Mouse (Mus musculus): Measurements from ENCODE around the gene Gm5269. TPM values are rescaled to one million over a fixed set of nuclear protein-coding genes. Genes with fewer than 3 reads are reported as not detected.

Gm5269 gene
- not detected in 2 replicates for total RNA-seq (2014; rRNA removed)
- polyA plus RNA-seq (2015; fragmentation: Nextera tagmentation; extraction: Ambion mirVana): not detected in 2 replicates

GRCm38 (mm10) chr1:45890173-45890572 is at the start of gene Gm5269:
Gene Gm5269 (minus strand): TSS chr1:45890273.
- Histone ChIP-seq H3K9ac (replicated peaks; ENCODE audit: low read length) (no peak within 1 kb of the TSS), H3K27ac (no peak within 1 kb of the TSS), H3K9me3 (ENCODE audit: low read length) (no peaks in the 10 kb centered on the region), H3K4me3 (ENCODE audit: low read length) (no peak within 1 kb of the TSS), H3K27me3 (ENCODE audit: insufficient read depth, low read length) (no peaks in the 10 kb centered on the region), H3K4me2 (ENCODE audit: low read depth, low read length) (no peak within 1 kb of the TSS), H3K4me1 (ENCODE audit: insufficient read depth, low read length) (no peaks in the 10 kb centered on the region), H3K36me3 (ENCODE audit: insufficient read depth, low read length) (no peaks in the 10 kb centered on the region)
- ATAC-seq: no peak
- TF ChIP-seq CTCF (IDR thresholded peaks at IDR 0.05; ENCODE audit: low read depth): no peak
- no peak for DNase-seq (ENCODE audit: low spot score)

- no peak overlapping the region for H3K27ac ChIP-seq
- H3K9ac ChIP-seq (replicated peaks; ENCODE audit: low read length): no peak overlapping the region
- H3K36me3 ChIP-seq (ENCODE audit: insufficient read depth, low read length): no peaks in the 10 kb centered on the region
- peak; percentile 38 for TF ChIP-seq CTCF (IDR thresholded peaks at IDR 0.05; ENCODE audit: low read depth)
- no peak overlapping the region for H3K4me3 ChIP-seq (ENCODE audit: low read length)
- peaks cover 3% of the 10 kb centered on the region; the same call in 1 of the 2 replicates for H3K27me3 ChIP-seq (ENCODE audit: insufficient read depth, low read length)
- ATAC-seq (no peak), DNase-seq (ENCODE audit: low spot score) (no peak)
- H3K4me2 ChIP-seq (ENCODE audit: low read depth, low read length): no peak overlapping the region
- no peaks in the 10 kb centered on the region for H3K9me3 ChIP-seq (ENCODE audit: low read length)
- no peaks in the 10 kb centered on the region for H3K4me1 ChIP-seq (ENCODE audit: insufficient read depth, low read length)
These were observed 41.1 kb upstream of the Gm5269 start for GRCm38 (mm10) chr1:45931127-45931526.

- Histone ChIP-seq H3K27ac (no peak overlapping the region), H3K36me3 (ENCODE audit: insufficient read depth, low read length) (no peaks in the 10 kb centered on the region), H3K9ac (replicated peaks; ENCODE audit: low read length) (no peak overlapping the region), H3K9me3 (ENCODE audit: low read length) (no peaks in the 10 kb centered on the region), H3K27me3 (ENCODE audit: insufficient read depth, low read length) (peaks cover 3% of the 10 kb centered on the region; the same call in 1 of the 2 replicates), H3K4me1 (ENCODE audit: insufficient read depth, low read length) (no peaks in the 10 kb centered on the region), H3K4me2 (ENCODE audit: low read depth, low read length) (no peak overlapping the region), H3K4me3 (ENCODE audit: low read length) (no peak overlapping the region)
- ATAC-seq (no peak), DNase-seq (ENCODE audit: low spot score) (no peak)
- no peak for TF ChIP-seq CTCF (IDR thresholded peaks at IDR 0.05; ENCODE audit: low read depth)
- 52% methylated on average over 3 of the region's 3 CpGs for WGBS
These were observed 36.8 kb upstream of the Gm5269 start for GRCm38 (mm10) chr1:45926911-45927310.

GRCm38 (mm10) chr1:45926393-45926763 is 36.3 kb upstream of the Gm5269 start, which contains the start of gene Slc40a1:
Gene Slc40a1 (minus strand): TSS chr1:45926523.
- Histone ChIP-seq H3K27me3 (ENCODE audit: insufficient read depth, low read length) (peaks cover 3% of the 10 kb centered on the region; the same call in 1 of the 2 replicates), H3K4me2 (ENCODE audit: low read depth, low read length) (peak within 1 kb of the TSS; percentile 85), H3K27ac (0 out of 2 replicates have a peak within 1 kb of the TSS, but pooled peaks have one; percentile 9), H3K4me3 (ENCODE audit: low read length) (peak within 1 kb of the TSS; percentile 59), H3K9me3 (ENCODE audit: low read length) (no peaks in the 10 kb centered on the region), H3K36me3 (ENCODE audit: insufficient read depth, low read length) (no peaks in the 10 kb centered on the region), H3K4me1 (ENCODE audit: insufficient read depth, low read length) (no peaks in the 10 kb centered on the region), H3K9ac (replicated peaks; ENCODE audit: low read length) (peak within 1 kb of the TSS; percentile 49)
- no peak for TF ChIP-seq CTCF (IDR thresholded peaks at IDR 0.05; ENCODE audit: low read depth)
- WGBS: 32% methylated on average over 9 of the region's 9 CpGs
- DNase-seq (ENCODE audit: low spot score) (no peak), ATAC-seq (peak; percentile 8; the same call in 1 of the 2 replicates)

- TF ChIP-seq CTCF (IDR thresholded peaks at IDR 0.05; ENCODE audit: low read depth): 0 out of 2 replicates have a peak, but pooled peaks have one; percentile 7
- H3K4me1 ChIP-seq (ENCODE audit: insufficient read depth, low read length): no peaks in the 10 kb centered on the region
- H3K4me3 ChIP-seq (ENCODE audit: low read length): peak overlapping the region; percentile 59
- WGBS: under 1% methylated on average over 53 of the region's 53 CpGs
- peak overlapping the region; percentile 85 for H3K4me2 ChIP-seq (ENCODE audit: low read depth, low read length)
- DNase-seq (ENCODE audit: low spot score) (peak; percentile 78), ATAC-seq (peak; percentile 94)
- H3K9me3 ChIP-seq (ENCODE audit: low read length): no peaks in the 10 kb centered on the region
- H3K27me3 ChIP-seq (ENCODE audit: insufficient read depth, low read length): peaks cover 3% of the 10 kb centered on the region; the same call in 1 of the 2 replicates
- H3K9ac ChIP-seq (replicated peaks; ENCODE audit: low read length): peak overlapping the region; percentile 49
- H3K36me3 ChIP-seq (ENCODE audit: insufficient read depth, low read length): no peaks in the 10 kb centered on the region
- 0 out of 2 replicates have a peak overlapping the region, but pooled peaks have one; percentile 9 for H3K27ac ChIP-seq
These were observed 35.7 kb upstream of the Gm5269 start for GRCm38 (mm10) chr1:45925500-45926392.

- Histone ChIP-seq H3K9me3 (ENCODE audit: low read length) (no peaks in the 10 kb centered on the region), H3K27me3 (ENCODE audit: insufficient read depth, low read length) (peaks cover 3% of the 10 kb centered on the region; the same call in 1 of the 2 replicates), H3K4me1 (ENCODE audit: insufficient read depth, low read length) (no peaks in the 10 kb centered on the region), H3K36me3 (ENCODE audit: insufficient read depth, low read length) (no peaks in the 10 kb centered on the region), H3K27ac (no peak overlapping the region), H3K4me2 (ENCODE audit: low read depth, low read length) (peak overlapping the region; percentile 85), H3K9ac (replicated peaks; ENCODE audit: low read length) (peak overlapping the region; percentile 49), H3K4me3 (ENCODE audit: low read length) (peak overlapping the region; percentile 59)
- 9% methylated on average over 7 of the region's 7 CpGs for WGBS
- DNase-seq (ENCODE audit: low spot score) (no peak), ATAC-seq (peak; percentile 62)
- TF ChIP-seq CTCF (IDR thresholded peaks at IDR 0.05; ENCODE audit: low read depth): no peak
These were observed 35.0 kb upstream of the Gm5269 start for GRCm38 (mm10) chr1:45925131-45925499.

Measured in hindbrain, postnatal 0 days (tissue).